Mouse (Mus musculus): ENCODE results near the gene Tmem268. TPM values are rescaled to one million over a fixed set of nuclear protein-coding genes. Genes with fewer than 3 reads are reported as not detected.

The Tmem268 gene
- polyA plus RNA-seq, 1 experiment from 2014 or later = 9.5 TPM

- ATAC-seq (no peak), DNase-seq (ENCODE audit: low read depth, low spot score) (no peak)
- H3K27me3 ChIP-seq = no peaks in the 10 kb centered on the region
- no peak for TF ChIP-seq CTCF (IDR thresholded peaks at IDR 0.05)
- in situ Hi-C loops (cut with MboI; ENCODE audit: low pct_unique_long_range_greater_than_20kb) = loop anchor here (5.0 kb wide), 1 partner anchor 42 kb away; no protein-coding TSS in a partner anchor
- ChIA-PET POLR2A (interaction anchor here (0.7 to 1.3 kb wide), 2 partner anchors 10 to 16 kb away, joined by 3 to 5 read pairs; no protein-coding TSS in a partner anchor), CTCF (interaction anchor here (2.1 kb wide), 1 partner anchor 10 kb away, joined by 5 read pairs; the partner anchor contains the start of gene Atp6v1g1)
These were observed 4.0 kb upstream of the Tmem268 start for GRCm38 (mm10) chr4:63554616-63555015.

GRCm38 (mm10) chr4:63555111-63555510 is 3.5 kb upstream of the Tmem268 start:
- DNase-seq (ENCODE audit: low read depth, low spot score) = no peak
- POLR2A ChIA-PET = no interaction called here
- ATAC-seq = no peak
- no peak for TF ChIP-seq CTCF (IDR thresholded peaks at IDR 0.05)
- no peaks in the 10 kb centered on the region for H3K27me3 ChIP-seq
- CTCF ChIA-PET = no interaction called here
- in situ Hi-C loops (cut with MboI; ENCODE audit: low pct_unique_long_range_greater_than_20kb) = loop anchor here (5.0 kb wide), 1 partner anchor 43 kb away; no protein-coding TSS in a partner anchor

GRCm38 (mm10) chr4:63556665-63557064 is 1.9 kb upstream of the Tmem268 start:
- TF ChIP-seq CTCF (IDR thresholded peaks at IDR 0.05) = no peak
- ATAC-seq (no peak), DNase-seq (ENCODE audit: low read depth, low spot score) (no peak)
- no peaks in the 10 kb centered on the region for H3K27me3 ChIP-seq
- POLR2A ChIA-PET = interaction anchor here (0.9 kb wide), 2 partner anchors 10 to 127 kb away, joined by 3 read pairs; no protein-coding TSS in a partner anchor
- in situ Hi-C loops (cut with MboI; ENCODE audit: low pct_unique_long_range_greater_than_20kb) = loop anchor here (5.0 kb wide), 1 partner anchor 44 kb away; no protein-coding TSS in a partner anchor
- CTCF ChIA-PET = no interaction called here

GRCm38 (mm10) chr4:63557124-63558059 is 1.2 kb upstream of the Tmem268 start:
- ATAC-seq (no peak), DNase-seq (ENCODE audit: low read depth, low spot score) (no peak)
- no peak for TF ChIP-seq CTCF (IDR thresholded peaks at IDR 0.05)
- ChIA-PET POLR2A (interaction anchor here (0.5 to 0.9 kb wide), 3 partner anchors 10 to 61 kb away, joined by 3 to 4 read pairs (median 3); partner anchors contain the start of gene Whrn), CTCF (no interaction called here)
- in situ Hi-C loops (cut with MboI; ENCODE audit: low pct_unique_long_range_greater_than_20kb) = loop anchor here (5.0 kb wide), 1 partner anchor 45 kb away; no protein-coding TSS in a partner anchor
- no peaks in the 10 kb centered on the region for H3K27me3 ChIP-seq

- in situ Hi-C loops (cut with MboI; ENCODE audit: low pct_unique_long_range_greater_than_20kb) = loop anchor here (5.0 kb wide), 1 partner anchor 47 kb away; no protein-coding TSS in a partner anchor
- ATAC-seq = no peak
- ChIA-PET CTCF (no interaction called here), POLR2A (no interaction called here)
- no peak for TF ChIP-seq CTCF (IDR thresholded peaks at IDR 0.05)
- DNase-seq (ENCODE audit: low read depth, low spot score) = no peak
- no peaks in the 10 kb centered on the region for H3K27me3 ChIP-seq
These were observed 631 bp downstream of the Tmem268 start for GRCm38 (mm10) chr4:63559127-63559697.

GRCm38 (mm10) chr4:63560079-63560478 is 1.5 kb downstream of the Tmem268 start:
- no peak for ATAC-seq
- ChIA-PET POLR2A (no interaction called here), CTCF (no interaction called here)
- no peaks in the 10 kb centered on the region for H3K27me3 ChIP-seq
- DNase-seq (ENCODE audit: low read depth, low spot score) = no peak
- in situ Hi-C loops (cut with MboI; ENCODE audit: low pct_unique_long_range_greater_than_20kb) = no loop called here
- no peak for TF ChIP-seq CTCF (IDR thresholded peaks at IDR 0.05)

GRCm38 (mm10) chr4:63561861-63562675 is 3.5 kb downstream of the Tmem268 start:
- ATAC-seq (no peak), DNase-seq (ENCODE audit: low read depth, low spot score) (no peak)
- ChIA-PET POLR2A (no interaction called here), CTCF (no interaction called here)
- TF ChIP-seq CTCF (IDR thresholded peaks at IDR 0.05) = no peak
- in situ Hi-C loops (cut with MboI; ENCODE audit: low pct_unique_long_range_greater_than_20kb) = no loop called here
- no peaks in the 10 kb centered on the region for H3K27me3 ChIP-seq

GRCm38 (mm10) chr4:63562742-63563141 is 4.2 kb downstream of the Tmem268 start:
- POLR2A ChIA-PET = no interaction called here

GRCm38 (mm10) chr4:63567712-63568390 is 9.3 kb downstream of the Tmem268 start:
- ChIA-PET CTCF (no interaction called here), POLR2A (no interaction called here)
- H3K27me3 ChIP-seq = no peaks in the 10 kb centered on the region
- TF ChIP-seq CTCF (IDR thresholded peaks at IDR 0.05) = no peak
- in situ Hi-C loops (cut with MboI; ENCODE audit: low pct_unique_long_range_greater_than_20kb) = no loop called here
- DNase-seq (ENCODE audit: low read depth, low spot score) = no peak
- no peak for ATAC-seq

More at GRCm38 (mm10) chr4:63562742-63563141, 4.2 kb downstream of the Tmem268 start:
- CTCF ChIA-PET = no interaction called here
- in situ Hi-C loops (cut with MboI; ENCODE audit: low pct_unique_long_range_greater_than_20kb) = no loop called here
- TF ChIP-seq CTCF (IDR thresholded peaks at IDR 0.05) = no peak
- DNase-seq (ENCODE audit: low read depth, low spot score) (no peak), ATAC-seq (no peak)
- H3K27me3 ChIP-seq = no peaks in the 10 kb centered on the region

GRCm38 (mm10) chr4:63569322-63569721 is 10.7 kb downstream of the Tmem268 start:
- ATAC-seq (no peak), DNase-seq (ENCODE audit: low read depth, low spot score) (no peak)
- no peaks in the 10 kb centered on the region for H3K27me3 ChIP-seq
- CTCF ChIA-PET = no interaction called here
- in situ Hi-C loops (cut with MboI; ENCODE audit: low pct_unique_long_range_greater_than_20kb) = no loop called here
- POLR2A ChIA-PET = no interaction called here
- TF ChIP-seq CTCF (IDR thresholded peaks at IDR 0.05) = no peak

Data from Patski (cell line).